Comparison of ENCODE assay signal across 8 mouse cellular contexts in the genomic region with DNA sequence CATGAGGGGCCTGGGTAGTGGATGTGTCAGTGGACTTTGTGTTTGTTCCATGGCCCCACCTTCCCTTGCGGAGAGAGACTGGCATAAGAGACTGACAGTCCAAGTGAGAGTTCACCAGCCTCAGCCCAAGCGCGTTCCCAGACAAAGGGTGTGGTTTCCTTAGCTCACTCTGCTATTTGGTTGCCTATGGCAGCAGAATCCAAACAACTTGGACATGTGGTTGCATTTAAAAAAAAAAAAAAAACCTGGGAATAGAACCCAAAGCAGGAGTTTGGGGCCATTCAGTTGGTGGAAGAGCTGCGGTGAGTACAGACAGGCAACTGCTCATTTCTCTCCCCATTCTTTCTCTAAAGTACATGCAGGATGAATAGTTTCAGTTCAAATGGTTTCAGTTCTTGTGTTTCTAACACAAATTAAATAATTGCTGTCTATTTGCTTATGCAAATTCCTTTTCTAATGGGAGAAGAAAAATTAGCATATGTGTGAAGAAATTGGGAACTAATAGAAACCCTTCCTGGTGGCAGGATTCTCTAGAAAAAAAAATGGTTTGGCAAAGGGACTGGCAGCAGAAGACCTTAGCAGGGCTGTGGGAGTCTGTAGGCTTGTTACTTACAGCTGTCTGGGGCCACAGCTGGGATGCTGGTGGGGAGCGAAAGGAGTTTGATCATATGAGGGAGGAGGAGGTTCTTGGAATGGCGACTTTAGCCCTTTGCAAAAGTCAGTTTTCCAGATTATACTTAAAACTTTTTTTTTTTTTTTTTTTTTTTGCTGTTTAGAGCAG. TPM values are rescaled to one million over a fixed set of nuclear protein-coding genes. Genes with fewer than 3 reads are reported as not detected.
DNase-seq lines count a peak whose midpoint lies in the region; ATAC-seq and TF ChIP-seq lines count a peak whose summit lies in the region.
"Had no signal": no experiment of that assay in that cellular context is flagged by ENCODE, and none has a peak within 500 bp of the region (broad histone marks: within the 10 kb centered on the region; RNA-seq: fewer than 3 reads in every experiment).

No protein-coding gene starts in this region.

- TF ChIP-seq EP300 in stomach, postnatal 0 days (optimal IDR thresholded peaks at IDR 0.05) = no peak

- H3K9me3 ChIP-seq in forebrain, embryonic 11.5 days (ENCODE audit: control insufficient read depth, low read length) = no peaks in the 10 kb centered on the region
- H3K9me3 ChIP-seq in stomach, postnatal 0 days (ENCODE audit: control insufficient read depth, low read length) = no peaks in the 10 kb centered on the region

- 54% methylated on average over 6 of the region's 6 CpGs for WGBS in lung, adult 2 months
- WGBS in forebrain, embryonic 11.5 days = 59% methylated on average over 6 of the region's 6 CpGs
- WGBS in stomach, postnatal 0 days = 54% methylated on average over 6 of the region's 6 CpGs

- no peaks in the 10 kb centered on the region for H3K27me3 ChIP-seq in forebrain, embryonic 11.5 days (ENCODE audit: control insufficient read depth, insufficient read depth, low read length)
- no peaks in the 10 kb centered on the region for H3K27me3 ChIP-seq in stomach, postnatal 0 days (ENCODE audit: control insufficient read depth, insufficient read depth, low read length)

- H3K36me3 ChIP-seq in forebrain, embryonic 11.5 days (ENCODE audit: control insufficient read depth, insufficient read depth, low read length) = no peaks in the 10 kb centered on the region
- H3K36me3 ChIP-seq in stomach, postnatal 0 days (ENCODE audit: control insufficient read depth, insufficient read depth, low read length) = no peaks in the 10 kb centered on the region

- no peak overlapping the region for H3K9ac ChIP-seq in forebrain, embryonic 11.5 days (ENCODE audit: low read length)
- H3K9ac ChIP-seq in stomach, postnatal 0 days (ENCODE audit: low read length) = no peak overlapping the region

- DNase-seq in lung, adult 18-20 months = peak; percentile 62 to 67
- no peak for DNase-seq in lung, adult 2 months
- no peak for DNase-seq in forebrain, embryonic 11.5 days (ENCODE audit: low spot score)
- DNase-seq in kidney, postnatal 36 days = peak; percentile 46 to 51
- DNase-seq in stomach, postnatal 0 days (ENCODE audit: low spot score) = peak; percentile 62
- no peak for DNase-seq in right cerebral cortex, adult 2 months (ENCODE audit: low spot score in 2 of 2)
- no peak for DNase-seq in left cerebral cortex, postnatal 14 days (ENCODE audit: low spot score in 2 of 2)
- DNase-seq: left cerebral cortex, postnatal 4 days had no signal

- no peak overlapping the region for H3K27ac ChIP-seq in forebrain, embryonic 11.5 days (ENCODE audit: low read depth, low read length)
- H3K27ac ChIP-seq in stomach, postnatal 0 days (replicated peaks) = no peak overlapping the region

- intact Hi-C loops in left cerebral cortex, postnatal 14 days (cut with DNase I) = no loop called here

- ATAC-seq in forebrain, embryonic 11.5 days (replicated peaks; ENCODE audit: low FRiP score) = peak; percentile 44; the same call in 1 of the 2 replicates
- peak; percentile 93 for ATAC-seq in stomach, postnatal 0 days (ENCODE audit: low FRiP score, low TSS enrichment)

- TF ChIP-seq CTCF in lung, adult 2 months (IDR thresholded peaks at IDR 0.05; ENCODE audit: insufficient read depth, low read length) = no peak
- TF ChIP-seq CTCF in stomach, postnatal 0 days (IDR thresholded peaks at IDR 0.05; ENCODE audit: low read depth) = no peak

- H3K4me2 ChIP-seq in forebrain, embryonic 11.5 days (ENCODE audit: low read depth, low read length, severe bottlenecking) = no peak overlapping the region
- H3K4me2 ChIP-seq in stomach, postnatal 0 days (replicated peaks; ENCODE audit: low read depth) = no peak overlapping the region; the same call in 1 of the 2 replicates

- TF ChIP-seq POLR2A in lung, adult 2 months (IDR thresholded peaks at IDR 0.05; ENCODE audit: borderline replicate concordance, extremely low read depth, low read depth, low read length) = no peak

- H3K4me1 ChIP-seq in lung, adult 2 months (ENCODE audit: control insufficient read depth, insufficient read depth, low read length) = no peaks in the 10 kb centered on the region; the same call in 1 of the 2 replicates
- H3K4me1 ChIP-seq in forebrain, embryonic 11.5 days (replicated peaks; ENCODE audit: control insufficient read depth, insufficient read depth, low read length) = no peaks in the 10 kb centered on the region
- no peaks in the 10 kb centered on the region for H3K4me1 ChIP-seq in stomach, postnatal 0 days (replicated peaks; ENCODE audit: control insufficient read depth, insufficient read depth)

- no peak overlapping the region for H3K4me3 ChIP-seq in lung, adult 2 months (replicated peaks; ENCODE audit: extremely low read depth, low read depth, low read length)
- H3K4me3 ChIP-seq in forebrain, embryonic 11.5 days (ENCODE audit: low read depth, low read length) = no peak overlapping the region
- H3K4me3 ChIP-seq in stomach, postnatal 0 days (ENCODE audit: low read depth, low read length) = peak overlapping the region; percentile 2; the same call in 1 of the 2 replicates

RNA-seq across cellular contexts. Expression of a gene that starts 35.7 kb away (rescaled TPM):
- polyA plus RNA-seq in lung, adult 2 months (2012; rRNA removed) = 0.09 and 0.19 TPM in 2 replicates
- polyA plus RNA-seq in forebrain, embryonic 11.5 days (2014; fragmentation: Nextera tagmentation; extraction: Ambion mirVana) = 2.1 and 2.3 TPM in 2 replicates
- 1.9 and 2.2 TPM in 2 replicates for polyA plus RNA-seq in stomach, postnatal 0 days (2015; fragmentation: Nextera tagmentation; extraction: Ambion mirVana)
- total RNA-seq in left cerebral cortex, postnatal 14 days (2021) = under 1 TPM; 0.19 to 0.24 TPM

RNA-seq across cellular contexts. Expression of a gene that starts 54.9 kb away (rescaled TPM):
- 559 and 762 TPM in 2 replicates for polyA plus RNA-seq in lung, adult 2 months (2012; rRNA removed)
- polyA plus RNA-seq in forebrain, embryonic 11.5 days (2014; fragmentation: Nextera tagmentation; extraction: Ambion mirVana) = 80.1 and 87.3 TPM in 2 replicates
- 386 and 394 TPM in 2 replicates for polyA plus RNA-seq in stomach, postnatal 0 days (2015; fragmentation: Nextera tagmentation; extraction: Ambion mirVana)
- total RNA-seq in left cerebral cortex, postnatal 14 days (2021) = 100 to 1,000 TPM; 130 to 137 TPM

Comparison
In these comparisons a context has a peak if more than half of its experiments do, and no peak if none do; other contexts are left out.
1. DNase-seq: peak in lung, adult 18-20 months (2 of 2), kidney, postnatal 36 days (2 of 2) and stomach, postnatal 0 days (single experiment); none in lung, adult 2 months (single experiment), forebrain, embryonic 11.5 days (single experiment), right cerebral cortex, adult 2 months (0 of 2) and left cerebral cortex, postnatal 14 days (0 of 2).